Mouse (Mus musculus) kidney, adult 11 months (tissue): ENCODE data around the gene Ski.

Experiments
- DNase-seq: peaks from one replicate; pipeline ENCODE4 v3.0.0; 2022

The Ski gene

DNA sequence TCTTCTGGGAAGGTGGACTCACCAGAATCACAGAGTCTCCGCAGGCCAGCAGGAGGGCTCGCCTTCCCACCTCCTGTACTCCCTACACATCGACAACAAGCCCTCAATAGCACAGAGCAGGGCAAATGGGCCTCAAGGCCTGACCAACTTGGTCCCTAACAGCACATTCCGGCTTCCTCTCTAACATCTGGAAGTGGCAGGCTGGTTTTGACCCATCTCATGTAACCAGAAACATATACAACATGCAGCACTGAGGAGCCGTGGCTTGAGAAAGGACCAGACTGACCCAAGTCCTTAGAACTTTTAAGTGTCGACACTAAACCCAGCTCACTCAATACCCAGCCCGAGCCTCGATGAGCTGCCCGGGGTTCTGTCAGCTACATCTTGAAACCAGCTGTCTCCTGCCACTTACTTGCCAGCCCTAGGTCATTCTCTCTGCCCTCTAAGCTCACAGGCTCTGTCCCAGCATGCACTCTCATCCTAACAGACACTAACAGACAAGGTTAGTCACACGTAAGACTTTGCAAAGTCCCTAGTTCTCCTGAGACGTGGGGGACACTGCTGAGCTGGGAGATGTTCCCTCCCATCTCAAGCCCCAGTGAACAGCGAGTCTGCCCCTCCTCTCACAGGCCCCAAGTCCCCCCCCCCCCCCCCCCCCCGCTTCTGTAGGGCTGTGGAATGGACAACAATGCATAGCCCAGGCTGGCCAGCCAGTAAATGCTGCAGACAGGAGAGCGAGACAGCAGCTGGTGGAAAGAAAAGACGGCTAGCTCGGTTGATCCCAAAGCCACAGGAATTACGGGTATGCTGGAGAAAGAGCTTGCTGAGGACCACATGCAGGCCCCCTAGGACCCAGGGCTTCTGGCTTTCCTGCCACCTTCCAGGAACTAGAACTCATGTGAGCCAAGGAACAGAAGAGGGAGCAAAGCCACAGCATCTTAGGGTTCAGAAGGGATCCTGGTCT is 48.3 kb downstream of the Ski start:
- no peak for DNase-seq

GRCm38 (mm10) chr4:155172909-155173821 is 49.2 kb downstream of the Ski start:
- DNase-seq: peak; percentile 96

- DNase-seq: no peak
Observed at GRCm38 (mm10) chr4:155171961-155172533, 50.3 kb downstream of the Ski start.

DNA sequence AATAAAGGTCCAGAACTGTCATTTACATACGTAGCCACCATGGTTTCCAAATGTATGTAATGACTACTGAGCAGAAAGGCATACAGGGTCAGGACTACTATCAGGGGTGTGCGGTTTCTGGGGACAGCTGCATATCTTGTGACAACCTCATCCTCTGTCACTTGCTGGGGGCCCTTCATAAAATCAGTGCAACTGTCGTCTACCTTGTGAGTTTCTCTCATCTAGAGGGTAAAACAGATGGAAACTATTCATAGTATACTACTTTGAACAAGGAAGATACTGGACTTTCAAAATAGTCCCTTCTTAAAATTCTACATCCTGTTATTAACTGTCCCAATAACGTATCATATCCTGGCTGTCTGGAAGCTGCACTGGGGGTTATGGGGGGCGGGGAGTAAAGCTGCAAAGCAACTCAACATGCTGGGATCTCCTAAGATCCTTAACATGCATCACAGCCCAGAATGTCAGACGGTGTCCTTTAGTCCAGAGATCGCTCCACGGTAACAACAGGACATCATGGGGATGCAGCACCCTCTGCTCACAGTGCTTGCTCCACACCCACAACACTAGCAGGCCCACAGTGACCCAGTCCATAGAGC is 51.7 kb downstream of the Ski start:
- DNase-seq: no peak

DNA sequence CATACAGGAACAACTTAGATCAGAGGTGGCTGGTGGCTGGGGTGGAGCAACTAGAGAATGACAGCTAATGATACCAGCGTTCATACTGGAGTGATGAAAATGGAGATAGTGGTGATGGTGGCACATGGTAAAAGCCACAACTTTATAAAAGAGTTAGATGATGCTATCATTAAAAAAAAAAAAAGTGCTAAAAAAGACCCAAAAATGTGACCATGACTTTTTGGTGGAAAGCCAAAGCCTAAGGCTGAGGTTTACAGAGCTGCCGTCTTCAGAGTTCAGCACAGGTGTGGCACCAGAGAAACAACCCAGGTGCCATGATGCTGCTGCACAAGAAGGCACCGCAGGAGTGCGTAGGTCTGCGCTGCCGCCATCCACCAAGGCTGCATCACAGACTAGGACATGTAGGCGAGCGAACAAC is 53.5 kb downstream of the Ski start:
- DNase-seq: no peak

DNA sequence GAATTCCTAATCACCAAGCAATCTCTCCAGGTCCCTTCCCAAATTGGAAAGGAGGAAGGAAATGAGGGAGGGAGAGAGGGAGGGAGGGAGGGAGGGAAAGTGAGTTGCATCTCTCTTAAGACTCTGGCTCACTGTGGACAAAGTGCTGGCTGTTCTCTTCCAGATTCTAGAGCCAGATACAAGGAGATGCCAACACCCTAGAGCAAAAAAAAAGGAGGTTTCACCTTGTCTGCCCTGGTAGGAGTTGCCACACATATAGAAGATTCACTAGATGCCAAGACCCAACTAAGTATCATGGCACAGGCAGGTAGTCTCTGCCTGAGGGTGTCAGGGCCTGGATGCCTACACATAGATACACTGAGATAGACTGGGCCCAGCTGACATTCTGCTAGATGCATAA is 56.5 kb downstream of the Ski start:
- DNase-seq: no peak

DNA sequence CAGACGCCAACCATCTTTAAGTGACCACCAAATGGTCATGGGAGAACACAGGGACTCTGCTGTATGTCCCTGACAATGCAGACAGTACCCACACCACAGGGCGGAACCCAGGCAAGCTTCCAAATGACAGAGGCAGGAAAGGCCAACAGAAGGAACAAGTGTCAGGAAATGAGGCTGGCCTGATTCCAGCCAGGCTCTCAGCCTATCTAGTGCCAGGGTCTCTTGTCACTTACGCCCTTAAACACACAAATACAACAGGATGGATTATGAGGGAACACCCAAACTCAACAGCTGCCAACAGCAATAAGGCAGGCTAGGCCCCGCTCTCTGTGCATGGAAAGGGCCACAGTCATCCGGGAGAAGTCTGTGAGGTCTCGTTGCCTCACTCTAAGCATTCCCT is 57.8 kb downstream of the Ski start:
- DNase-seq: peak; percentile 81

GRCm38 (mm10) chr4:155163685-155164084 is 58.7 kb downstream of the Ski start:
- no peak for DNase-seq

GRCm38 (mm10) chr4:155163320-155163651 is 59.1 kb downstream of the Ski start:
- no peak for DNase-seq

- no peak for DNase-seq
Observed at GRCm38 (mm10) chr4:155162433-155163319, 59.7 kb downstream of the Ski start.

DNA sequence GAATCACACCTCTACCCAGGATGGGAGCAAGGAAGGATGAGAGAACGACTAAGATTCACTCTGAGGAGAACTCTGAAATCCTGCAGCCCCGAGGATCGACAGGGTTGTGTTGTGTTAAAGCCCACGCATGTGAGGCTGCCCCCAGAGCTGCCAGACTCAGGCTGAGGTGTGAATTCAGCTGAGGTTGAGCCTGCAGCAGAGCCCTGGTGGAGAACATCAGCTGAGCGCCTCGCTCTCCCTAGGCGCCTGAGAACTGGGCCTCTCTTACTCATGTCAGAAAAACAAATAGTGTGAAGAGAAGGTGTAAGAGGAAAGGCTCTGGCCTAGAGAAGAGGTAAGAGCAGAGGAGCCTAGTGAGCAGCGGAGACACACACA is 63.9 kb downstream of the Ski start:
- no peak for DNase-seq

GRCm38 (mm10) chr4:155157871-155158542 is 64.4 kb downstream of the Ski start:
- DNase-seq: no peak

GRCm38 (mm10) chr4:155156734-155157133 is 65.7 kb downstream of the Ski start:
- no peak for DNase-seq

DNA sequence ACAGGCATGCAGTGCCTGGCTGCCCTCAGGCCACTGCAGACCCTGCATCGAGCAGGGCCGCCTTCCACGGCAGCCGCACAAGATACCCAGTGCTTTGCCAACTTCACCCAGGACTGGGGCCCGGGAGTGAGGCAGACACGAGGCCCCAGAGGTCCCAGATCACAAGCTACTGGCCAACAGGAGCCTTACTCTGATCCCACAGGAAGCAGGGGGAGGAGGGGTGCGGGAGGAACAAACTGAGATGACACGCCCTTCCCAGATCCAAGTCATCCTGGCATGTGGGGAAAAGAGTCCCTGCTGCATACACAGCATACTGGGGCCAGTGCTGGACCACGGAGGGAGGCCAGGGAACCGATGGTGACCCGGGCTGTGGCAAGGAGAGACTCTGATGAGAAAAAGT is 67.4 kb downstream of the Ski start:
- no peak for DNase-seq

DNA sequence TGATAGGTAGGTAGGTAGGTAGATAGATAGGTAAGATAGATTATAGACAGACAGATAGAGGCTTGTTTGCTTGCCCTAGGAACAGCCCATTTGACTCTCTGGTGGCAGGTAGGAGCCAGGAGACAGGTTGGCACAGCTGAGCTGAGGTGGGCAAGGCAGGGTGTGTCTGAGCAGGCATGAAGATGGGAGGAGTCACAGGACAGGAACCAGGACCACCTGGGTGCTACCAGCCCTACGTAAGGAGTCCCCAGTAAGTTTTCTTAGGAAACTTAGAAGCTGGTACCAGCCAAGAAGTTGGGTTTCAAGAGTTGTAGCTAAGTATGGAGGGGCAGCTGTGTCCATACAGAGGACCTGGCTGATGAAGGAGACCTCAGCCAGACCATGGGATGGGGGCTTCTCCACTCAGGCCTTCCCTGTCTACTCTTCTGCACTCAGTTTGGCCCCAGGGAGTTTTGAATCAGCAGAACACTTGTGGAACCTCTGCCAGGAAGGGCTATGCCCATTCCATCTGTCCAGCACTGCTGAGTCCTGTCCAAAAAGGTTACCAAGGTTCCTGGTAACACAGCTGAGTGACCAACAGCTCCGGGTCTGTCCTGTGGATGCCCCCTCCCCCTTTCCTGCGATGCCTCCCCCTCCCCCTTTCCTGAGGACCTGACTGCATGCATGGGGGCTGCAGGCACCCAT is 68.9 kb downstream of the Ski start:
- DNase-seq: no peak

DNA sequence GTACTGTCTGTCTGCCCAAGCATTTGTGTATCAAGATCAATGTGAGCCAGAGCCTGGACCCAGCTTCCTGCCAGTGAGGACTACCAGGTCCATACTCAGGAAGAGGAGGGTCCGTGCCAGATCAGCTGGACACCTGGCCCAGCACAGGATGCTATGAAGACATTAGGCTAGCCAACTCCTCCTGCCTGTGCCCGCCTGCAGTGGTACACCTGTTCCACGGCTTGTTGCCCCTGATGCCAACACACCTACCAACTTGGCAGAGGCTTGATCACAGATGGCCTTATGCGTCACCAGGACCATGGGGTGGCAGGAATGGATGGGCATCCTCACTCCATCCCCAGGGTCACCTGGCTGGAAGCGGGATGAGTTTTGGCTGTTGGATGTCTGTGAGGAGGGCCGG is 69.9 kb downstream of the Ski start:
- DNase-seq: no peak

- no peak for DNase-seq
Observed at GRCm38 (mm10) chr4:155151845-155152244, 70.5 kb downstream of the Ski start.

DNA sequence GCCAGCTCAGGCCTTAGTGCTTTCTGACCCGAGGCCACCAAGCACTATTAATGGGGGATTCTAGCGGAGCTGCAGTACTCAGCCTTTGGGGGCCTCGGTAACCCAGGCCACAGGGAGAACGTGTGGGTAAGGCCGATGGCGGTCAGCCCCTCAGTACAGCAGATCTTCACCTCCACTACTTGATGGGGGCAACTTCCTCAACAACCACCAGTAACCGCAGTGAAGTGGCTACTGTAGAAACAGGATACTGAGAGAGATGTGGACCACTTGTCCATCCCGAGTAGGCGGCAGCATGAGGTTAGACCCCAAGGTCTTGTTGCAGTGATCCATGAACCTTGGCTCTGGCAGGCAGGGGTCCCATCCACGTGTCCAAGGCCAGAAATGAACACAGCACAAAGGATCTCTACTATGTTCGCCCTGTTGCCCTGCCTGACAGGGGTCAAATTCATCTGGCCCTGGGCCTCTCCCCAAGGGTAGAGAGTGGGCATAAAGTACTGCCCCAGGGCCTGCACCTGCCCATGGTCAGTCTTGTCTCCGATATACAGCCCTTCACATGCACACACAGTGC is 71.1 kb downstream of the Ski start:
- DNase-seq: no peak

- peak; percentile 87 for DNase-seq
Observed at GRCm38 (mm10) chr4:155150276-155151113, 71.9 kb downstream of the Ski start.

GRCm38 (mm10) chr4:155149941-155150275 is 72.5 kb downstream of the Ski start:
- DNase-seq: no peak
